Mouse (Mus musculus) hindbrain, embryonic 12.5 days (tissue): ENCODE measurements around the gene Cfap61. TPM values are rescaled to one million over a fixed set of nuclear protein-coding genes. Genes with fewer than 3 reads are reported as not detected.

ENCODE experiments used
- ATAC-seq: fragments of 200-750 bp; cut with Nextera tagmentation; 2 replicates; pipeline ENCODE4 v1.8.0; 2017; ENCODE audit warnings: moderate TSS enrichment; ENCODE audit not compliant: low FRiP score
- H3K27ac ChIP-seq: fragments of 300-500 bp; sonication (generic); 2 replicates; pipeline ENCODE4 v1.5.1; 2016; ENCODE audit warnings: mild to moderate bottlenecking
- H3K27me3 ChIP-seq: fragments of 300-500 bp; sonication (generic); 2 replicates; pipeline ENCODE4 v1.6.1; 2016; ENCODE audit warnings: mild to moderate bottlenecking
- H3K36me3 ChIP-seq: fragments of 300-500 bp; sonication (generic); 2 replicates; pipeline ENCODE4 v1.6.1; 2016; ENCODE audit warnings: mild to moderate bottlenecking
- H3K4me1 ChIP-seq: fragments of 300-500 bp; sonication (generic); 2 replicates; pipeline ENCODE4 v1.6.1; 2016
- H3K4me2 ChIP-seq: fragments of 300-500 bp; sonication (generic); replicated peaks from 2 replicates; pipeline ENCODE4 v1.6.1; 2016; ENCODE audit warnings: mild to moderate bottlenecking
- H3K4me3 ChIP-seq: fragments of 300-500 bp; sonication (generic); 2 replicates; pipeline ENCODE4 v1.5.1; 2016; ENCODE audit warnings: mild to moderate bottlenecking
- H3K9ac ChIP-seq: fragments of 300-500 bp; sonication (generic); 2 replicates; pipeline ENCODE4 v1.6.1; 2016; ENCODE audit warnings: mild to moderate bottlenecking, moderate library complexity
- H3K9me3 ChIP-seq: fragments of 300-500 bp; sonication (generic); replicated peaks from 2 replicates; pipeline ENCODE4 v1.6.1; 2016; ENCODE audit warnings: mild to moderate bottlenecking
- WGBS: fragments of 180-500 bp; shearing (Covaris S2); methylation state at CpG from one replicate; pipeline ENCODE4 v1.1.7; 2016; 5-methylcytosine and 5-hydroxymethylcytosine counted together
- polyA plus RNA-seq: library from polyadenylated mRNA; unstranded; fragments of >200 nt; fragmentation: Nextera tagmentation; extraction: Ambion mirVana; gene quantifications from 2 replicates; pipeline ENCODE4 v1.2.1, GENCODE M21; 2016

The Cfap61 gene
- polyA plus RNA-seq, 1 experiment from 2014 or later: 3.6 TPM

DNA sequence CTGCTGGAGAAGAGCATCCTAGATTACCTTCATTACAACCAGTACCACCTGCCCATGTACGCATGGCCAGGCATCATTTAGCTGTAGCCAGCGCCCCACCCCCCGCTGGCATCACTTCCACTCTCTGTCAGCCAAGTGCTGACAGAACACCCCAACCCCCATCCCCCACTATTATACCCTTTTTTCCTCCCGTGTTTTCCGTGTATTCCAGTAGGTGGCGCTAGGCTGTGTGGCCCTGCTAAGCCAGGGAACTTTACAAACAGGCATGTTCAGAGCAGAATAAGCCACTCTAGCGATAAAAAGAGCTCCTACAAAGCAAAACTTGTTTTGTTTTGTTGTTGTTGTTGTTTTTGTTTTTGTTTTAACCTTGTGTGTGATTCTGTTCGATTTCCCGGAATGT, 280.1 kb downstream of the Cfap61 start:
- H3K4me3 ChIP-seq: no peak overlapping the region
- 2% methylated on average over 9 of the region's 9 CpGs for WGBS
- no peak for ATAC-seq
- H3K9ac ChIP-seq: no peak overlapping the region
- no peak overlapping the region for H3K4me2 ChIP-seq
- H3K27ac ChIP-seq: no peak overlapping the region
- no peaks in the 10 kb centered on the region for H3K36me3 ChIP-seq
- no peaks in the 10 kb centered on the region for H3K9me3 ChIP-seq
- peaks cover 36% of the 10 kb centered on the region for H3K4me1 ChIP-seq
- peaks cover 41% of the 10 kb centered on the region for H3K27me3 ChIP-seq

DNA sequence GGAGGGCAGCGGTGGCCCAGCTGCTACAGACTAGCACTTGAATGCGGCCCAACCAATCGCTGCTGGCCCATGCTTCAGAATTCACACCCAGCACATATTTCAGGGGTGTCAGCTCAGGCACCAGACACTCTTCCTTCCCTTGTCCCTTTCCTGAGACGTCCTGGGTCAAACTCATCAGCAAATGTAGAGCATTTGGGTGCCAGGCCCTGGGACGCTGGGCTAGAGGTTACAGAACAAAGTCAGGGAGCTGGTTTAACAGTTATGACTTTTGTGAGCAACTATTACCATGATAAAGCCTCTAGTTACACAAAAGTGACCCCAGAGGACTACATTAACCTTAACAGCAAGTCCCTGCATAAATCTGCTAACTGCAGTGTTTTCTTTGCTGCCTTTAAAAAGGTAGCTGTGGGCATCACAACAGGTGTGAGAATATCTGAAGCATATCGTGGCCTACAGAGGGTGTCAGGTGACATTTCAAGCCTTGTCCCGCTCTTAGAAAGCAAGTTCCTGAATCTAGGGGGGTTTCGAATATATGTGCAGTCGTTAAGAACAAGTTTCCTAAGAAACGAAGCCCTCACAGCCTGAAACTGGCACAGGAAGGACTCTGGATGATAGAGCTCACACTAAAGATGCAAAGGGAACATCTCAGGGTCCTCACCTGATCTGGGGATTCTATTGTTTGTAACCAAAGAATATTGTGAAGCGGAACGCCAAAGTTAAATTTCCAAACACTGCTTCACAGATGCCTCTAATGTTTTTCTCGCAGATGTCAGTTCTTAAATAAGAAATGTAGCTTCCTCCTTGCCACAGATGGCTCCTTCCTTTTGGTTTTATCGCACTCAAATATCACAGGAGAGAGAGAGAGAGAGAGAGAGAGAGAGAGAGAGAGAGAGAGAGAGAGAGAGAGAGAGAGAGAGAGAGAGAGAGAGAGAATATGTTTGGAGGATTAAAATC, 281.8 kb downstream of the Cfap61 start:
- Histone ChIP-seq H3K4me2 (no peak overlapping the region), H3K9ac (no peak overlapping the region), H3K36me3 (no peaks in the 10 kb centered on the region), H3K9me3 (no peaks in the 10 kb centered on the region), H3K4me1 (peaks cover 46% of the 10 kb centered on the region), H3K27me3 (peaks cover 49% of the 10 kb centered on the region), H3K27ac (peak overlapping the region; percentile 87), H3K4me3 (no peak overlapping the region)
- 12% methylated on average over 14 of the region's 14 CpGs for WGBS
- ATAC-seq: no peak

DNA sequence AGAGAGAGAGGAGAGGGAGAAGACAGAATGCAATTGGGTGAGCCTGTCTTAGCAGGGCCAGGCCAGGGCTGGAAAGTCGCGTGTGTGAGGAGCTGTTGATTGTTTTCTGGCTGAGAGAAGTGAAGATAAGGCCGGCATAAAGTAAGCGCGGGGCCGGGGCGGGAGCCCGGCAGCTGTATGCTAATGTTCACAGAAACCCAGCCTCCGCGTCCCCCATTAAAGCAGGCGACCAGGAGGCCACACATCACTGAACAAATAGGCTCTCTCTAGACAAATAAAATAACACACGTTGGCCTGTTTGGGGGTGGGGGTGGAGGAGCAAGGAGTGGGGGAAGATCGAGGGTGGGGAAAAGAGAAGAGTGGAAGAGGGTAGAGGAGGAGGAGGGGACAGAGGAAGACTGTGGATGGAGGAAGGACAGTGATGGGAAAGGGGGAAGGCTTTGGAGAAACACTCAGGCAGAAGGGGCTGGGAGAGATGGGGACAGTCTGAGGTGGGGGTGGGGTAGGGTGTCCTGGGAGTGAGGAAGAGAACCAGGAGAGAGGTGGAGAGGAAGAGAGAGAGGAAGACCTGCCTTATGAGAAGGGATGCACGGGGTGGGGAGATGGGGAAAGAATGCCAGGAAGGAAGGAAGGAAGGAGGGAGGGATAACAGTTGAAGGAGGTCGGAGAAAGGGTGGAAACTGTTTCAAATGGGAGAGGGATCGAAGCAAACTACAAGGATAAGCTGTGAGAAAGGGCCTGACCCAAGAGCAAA, 282.8 kb downstream of the Cfap61 start:
- peak; percentile 20; the same call in 1 of the 2 replicates for ATAC-seq
- under 1% methylated on average over 16 of the region's 16 CpGs for WGBS
- Histone ChIP-seq H3K36me3 (no peaks in the 10 kb centered on the region), H3K27me3 (peaks cover 55% of the 10 kb centered on the region), H3K4me3 (peak overlapping the region; percentile 6), H3K4me1 (peaks cover 46% of the 10 kb centered on the region), H3K4me2 (peak overlapping the region; percentile 49), H3K9me3 (no peaks in the 10 kb centered on the region), H3K27ac (peak overlapping the region; percentile 87), H3K9ac (peak overlapping the region; percentile 53)

DNA sequence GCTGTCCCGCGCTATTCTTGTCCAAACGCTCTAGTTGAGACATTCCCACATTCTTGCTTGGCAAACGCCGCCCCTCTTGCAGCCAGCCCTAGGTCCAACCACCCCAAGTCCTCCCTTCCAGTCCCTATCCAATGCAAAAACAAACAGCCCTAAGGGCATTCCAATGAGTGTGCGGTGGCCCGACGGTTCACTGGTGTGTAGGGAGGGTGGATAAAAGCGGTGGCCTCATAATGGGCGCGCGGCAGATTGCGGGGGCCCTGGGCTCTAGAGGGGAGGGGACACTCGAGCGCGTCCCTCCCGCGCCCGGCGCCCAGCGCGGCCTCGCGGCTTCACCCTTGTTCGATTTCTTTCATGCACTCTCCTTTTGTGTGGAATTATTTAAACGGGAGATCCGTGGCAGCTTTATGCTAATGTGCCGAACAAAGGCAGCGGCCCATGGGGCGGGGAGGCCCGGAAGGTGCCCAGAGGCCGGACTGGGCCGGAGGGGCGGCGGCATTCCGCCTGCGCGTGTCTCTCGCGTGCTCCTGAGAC, 283.6 kb downstream of the Cfap61 start:
- Histone ChIP-seq H3K27me3 (peaks cover 58% of the 10 kb centered on the region), H3K4me1 (peaks cover 52% of the 10 kb centered on the region), H3K27ac (peak overlapping the region; percentile 87), H3K36me3 (no peaks in the 10 kb centered on the region), H3K9ac (peak overlapping the region; percentile 53), H3K4me3 (peak overlapping the region; percentile 16), H3K9me3 (no peaks in the 10 kb centered on the region), H3K4me2 (peak overlapping the region; percentile 49)
- under 1% methylated on average over 40 of the region's 40 CpGs for WGBS
- peak; percentile 30 for ATAC-seq

DNA sequence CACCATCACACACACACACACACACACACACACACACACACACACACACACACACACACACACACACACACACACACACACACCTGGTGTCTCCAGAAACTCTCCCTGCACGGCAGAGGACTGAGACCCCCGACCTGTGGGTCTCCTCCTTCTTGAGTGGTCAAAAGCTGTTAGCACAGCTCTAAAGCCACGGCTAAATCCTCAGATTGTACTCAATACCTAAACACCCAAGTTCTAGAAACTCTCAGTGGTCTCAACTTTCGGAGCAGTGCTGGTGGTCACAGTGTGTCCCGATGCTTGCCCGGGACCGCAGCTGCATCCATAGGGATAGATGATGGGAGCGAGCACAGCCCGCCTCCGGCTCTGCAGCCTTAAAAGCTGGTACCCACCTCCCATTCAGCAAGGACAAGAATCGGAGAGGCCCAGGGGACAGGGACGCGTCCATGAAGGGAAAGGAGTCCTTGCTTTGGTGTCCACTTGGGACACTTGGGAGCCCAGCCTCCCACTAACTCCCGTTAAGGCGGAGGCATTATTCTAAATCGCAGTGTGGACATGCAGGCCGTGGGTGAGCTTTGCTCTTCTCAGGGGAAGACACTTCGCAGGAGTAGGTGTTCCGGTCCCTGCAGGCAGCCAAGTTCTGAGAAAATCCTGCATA, 284.4 kb downstream of the Cfap61 start:
- H3K36me3 ChIP-seq: no peaks in the 10 kb centered on the region
- no peak overlapping the region; the same call in none of the 2 replicates for H3K9ac ChIP-seq
- no peaks in the 10 kb centered on the region for H3K9me3 ChIP-seq
- ATAC-seq: no peak
- peak overlapping the region; percentile 49 for H3K4me2 ChIP-seq
- 2% methylated on average over 19 of the region's 19 CpGs for WGBS
- peak overlapping the region; percentile 16; the same call in 1 of the 2 replicates for H3K4me3 ChIP-seq
- H3K4me1 ChIP-seq: peaks cover 59% of the 10 kb centered on the region
- H3K27me3 ChIP-seq: peaks cover 63% of the 10 kb centered on the region
- H3K27ac ChIP-seq: peak overlapping the region; percentile 87

DNA sequence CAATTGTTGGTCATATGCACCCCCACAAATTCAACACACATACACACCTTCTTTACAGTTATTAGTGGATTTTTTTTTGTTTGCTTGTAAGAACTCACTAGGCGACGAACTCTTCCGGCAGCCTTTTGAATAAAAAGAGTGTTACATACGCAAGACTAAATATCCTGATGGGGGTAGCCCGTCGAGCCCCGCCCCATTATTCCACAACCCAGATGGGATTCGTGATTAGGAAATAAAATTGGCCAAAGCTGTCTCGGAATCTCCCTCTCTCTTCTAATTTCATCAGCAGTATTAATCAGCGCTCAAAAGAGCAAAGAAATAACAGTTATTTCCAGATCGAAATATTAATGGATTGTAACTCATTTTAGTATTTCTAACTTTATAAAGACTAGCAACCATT, 285.2 kb downstream of the Cfap61 start:
- Histone ChIP-seq H3K4me1 (peaks cover 56% of the 10 kb centered on the region), H3K4me3 (no peak overlapping the region), H3K27me3 (peaks cover 62% of the 10 kb centered on the region), H3K36me3 (no peaks in the 10 kb centered on the region), H3K27ac (no peak overlapping the region), H3K9ac (no peak overlapping the region), H3K9me3 (no peaks in the 10 kb centered on the region), H3K4me2 (no peak overlapping the region)
- WGBS: 8% methylated on average over 11 of the region's 11 CpGs
- no peak for ATAC-seq

DNA sequence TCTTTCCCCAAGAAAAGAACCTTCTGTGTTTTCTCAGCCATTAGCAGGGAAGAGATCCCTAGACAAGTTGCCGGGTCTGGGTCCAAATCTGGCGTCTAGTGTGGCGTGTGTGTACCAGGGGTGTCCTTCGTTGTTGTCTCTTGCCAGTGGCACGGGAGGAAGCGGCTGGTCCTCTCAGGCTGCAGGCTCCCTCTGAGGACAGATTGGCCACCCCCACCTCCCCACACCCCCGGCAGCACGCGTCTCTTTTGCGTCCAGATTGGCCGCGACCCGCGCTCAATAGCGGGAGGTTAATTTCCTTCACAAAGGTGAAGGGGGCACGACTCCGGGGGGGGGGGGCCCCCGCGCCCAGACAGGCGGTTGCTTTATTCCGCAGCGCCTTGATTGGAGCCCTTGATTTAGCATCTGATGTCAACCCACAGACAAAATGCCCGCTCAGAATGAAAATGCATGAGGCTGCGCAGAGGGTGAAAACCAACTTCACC, 286.0 kb downstream of the Cfap61 start:
- no peak for ATAC-seq
- Histone ChIP-seq H3K4me1 (peaks cover 55% of the 10 kb centered on the region), H3K4me2 (peak overlapping the region; percentile 82), H3K9me3 (no peaks in the 10 kb centered on the region), H3K9ac (peak overlapping the region; percentile 65; the same call in 1 of the 2 replicates), H3K27ac (peak overlapping the region; percentile 98), H3K27me3 (peaks cover 68% of the 10 kb centered on the region), H3K4me3 (peak overlapping the region; percentile 76), H3K36me3 (no peaks in the 10 kb centered on the region)
- under 1% methylated on average over 24 of the region's 24 CpGs for WGBS

DNA sequence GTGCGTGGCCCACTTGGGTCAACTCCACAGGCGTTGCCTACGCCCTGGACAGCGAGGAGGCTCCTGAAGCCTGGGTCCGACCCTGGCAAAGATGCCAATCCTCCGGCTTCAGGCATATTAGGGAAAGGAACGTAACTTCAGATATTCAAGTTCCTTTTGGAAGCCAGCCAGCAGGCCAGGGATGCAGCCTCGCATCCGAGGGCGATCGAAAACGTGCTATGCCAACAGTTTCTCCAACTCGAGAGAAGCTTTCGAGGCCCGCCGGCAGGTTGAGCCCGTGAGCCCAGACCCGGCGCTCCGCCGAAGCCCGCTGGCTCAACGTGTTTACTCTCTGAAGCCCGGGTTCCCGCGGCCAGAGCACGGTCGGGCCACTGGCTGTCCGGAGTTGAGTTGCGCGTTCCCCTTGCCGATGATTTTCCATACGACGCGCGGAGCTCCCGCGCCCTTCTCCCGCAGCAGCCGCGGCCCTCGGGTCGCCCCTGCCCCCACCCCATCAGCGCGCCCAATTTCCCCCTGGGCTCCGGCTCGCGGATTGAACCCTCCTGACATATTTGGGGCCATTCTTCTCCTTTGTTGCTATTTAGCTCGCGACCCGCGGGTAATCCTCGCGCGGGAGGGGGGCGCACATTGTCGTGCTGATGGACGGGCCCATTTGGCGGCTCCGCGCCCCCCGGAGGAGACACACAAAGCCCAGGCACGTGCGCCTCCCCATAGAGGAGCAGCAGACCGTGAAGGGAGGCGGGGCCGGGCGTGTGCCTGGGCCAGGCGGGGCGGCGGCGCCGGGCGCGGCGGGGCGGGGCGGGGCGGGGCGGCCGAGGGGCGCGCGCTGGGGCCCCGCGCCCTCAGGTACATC, 286.7 kb downstream of the Cfap61 start, which contains the start of gene Insm1:
Insm1 (plus strand) TSS at position 846 of the 853 bp plus-strand sequence.
- WGBS: under 1% methylated on average over 67 of the region's 86 CpGs
- peak within 1 kb of the TSS; percentile 76 for H3K4me3 ChIP-seq
- H3K4me1 ChIP-seq: peaks cover 54% of the 10 kb centered on the region

DNA sequence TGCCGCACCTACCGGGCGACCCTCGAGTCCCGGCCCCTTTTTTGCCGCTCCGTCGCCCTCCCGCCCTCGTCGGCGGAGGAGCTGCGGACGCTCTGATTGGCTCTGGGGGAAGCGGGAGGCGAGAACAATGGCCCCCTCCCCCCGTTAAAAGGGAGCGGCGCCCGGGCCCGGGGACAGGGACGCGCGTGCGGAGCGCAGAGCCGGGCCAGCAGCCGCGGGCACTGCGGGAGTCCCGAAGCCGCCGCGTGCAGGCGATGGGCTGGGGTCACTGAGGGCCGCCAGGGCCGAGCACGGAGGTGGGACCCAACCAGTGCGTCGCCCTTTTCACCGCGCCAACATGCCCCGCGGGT, 287.3 kb downstream of the Cfap61 start:
- H3K9me3 ChIP-seq: no peaks in the 10 kb centered on the region
- no peaks in the 10 kb centered on the region for H3K36me3 ChIP-seq
- H3K4me2 ChIP-seq: peak overlapping the region; percentile 82
- H3K4me1 ChIP-seq: peaks cover 57% of the 10 kb centered on the region
- H3K9ac ChIP-seq: peak overlapping the region; percentile 90
- under 1% methylated on average over 40 of the region's 44 CpGs for WGBS
- peak overlapping the region; percentile 76 for H3K4me3 ChIP-seq
- peak; percentile 72 for ATAC-seq
- H3K27ac ChIP-seq: peak overlapping the region; percentile 98
- peaks cover 71% of the 10 kb centered on the region for H3K27me3 ChIP-seq

More for the DNA sequence above, 286.7 kb downstream of the Cfap61 start, which contains the start of gene Insm1:
- Histone ChIP-seq H3K9me3 (no peaks in the 10 kb centered on the region), H3K27me3 (peaks cover 68% of the 10 kb centered on the region), H3K9ac (peak within 1 kb of the TSS; percentile 90), H3K4me2 (peak within 1 kb of the TSS; percentile 82), H3K36me3 (no peaks in the 10 kb centered on the region), H3K27ac (peak within 1 kb of the TSS; percentile 98)
- peak; percentile 78 for ATAC-seq

DNA sequence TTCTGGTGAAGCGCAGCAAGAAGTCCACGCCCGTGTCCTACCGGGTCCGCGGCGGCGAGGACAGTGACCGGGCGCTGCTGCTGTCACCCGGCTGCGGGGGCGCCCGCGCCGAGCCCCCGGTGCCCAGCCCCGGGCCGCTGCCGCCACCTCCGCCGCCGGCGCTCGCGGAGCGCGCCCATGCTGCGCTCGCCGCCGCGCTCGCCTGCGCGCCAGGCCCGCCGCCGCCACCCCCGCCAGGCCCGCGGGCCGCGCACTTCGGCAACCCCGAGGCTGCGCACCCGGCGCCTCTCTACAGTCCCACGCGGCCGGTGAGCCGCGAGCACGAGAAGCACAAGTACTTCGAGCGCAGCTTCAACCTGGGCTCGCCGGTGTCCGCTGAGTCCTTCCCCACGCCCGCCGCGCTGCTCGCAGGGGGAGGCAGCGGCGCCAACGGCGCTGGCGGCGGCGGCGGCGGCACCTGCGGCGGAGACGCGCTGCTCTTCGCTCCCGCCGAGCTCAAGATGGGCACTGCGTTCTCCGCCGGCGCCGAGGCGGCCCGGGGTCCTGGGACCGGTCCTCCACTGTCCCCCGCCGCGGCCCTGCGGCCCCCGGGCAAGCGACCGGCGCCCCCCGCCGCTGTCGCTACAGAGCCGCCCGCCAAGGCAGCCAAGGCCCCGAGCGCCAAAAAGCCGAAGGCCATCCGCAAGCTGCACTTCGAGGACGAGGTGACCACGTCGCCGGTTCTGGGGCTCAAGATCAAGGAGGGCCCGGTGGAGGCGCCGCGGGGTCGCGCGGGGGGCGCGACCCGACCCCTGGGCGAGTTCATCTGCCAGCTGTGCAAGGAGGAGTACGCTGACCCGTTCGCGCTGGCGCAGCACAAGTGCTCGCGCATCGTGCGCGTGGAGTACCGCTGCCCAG, 287.9 kb downstream of the Cfap61 start:
- no peaks in the 10 kb centered on the region for H3K36me3 ChIP-seq
- ATAC-seq: peak; percentile 12
- H3K9ac ChIP-seq: peak overlapping the region; percentile 90
- peak overlapping the region; percentile 98 for H3K27ac ChIP-seq
- under 1% methylated on average over 103 of the region's 133 CpGs for WGBS
- no peaks in the 10 kb centered on the region for H3K9me3 ChIP-seq
- peak overlapping the region; percentile 82 for H3K4me2 ChIP-seq
- H3K4me1 ChIP-seq: peaks cover 54% of the 10 kb centered on the region
- peak overlapping the region; percentile 76 for H3K4me3 ChIP-seq
- peaks cover 73% of the 10 kb centered on the region for H3K27me3 ChIP-seq
